Mouse (Mus musculus) CH12.LX (cell line): Measurements from ENCODE around the gene P3h2.

Source experiments
- CTCF ChIP-seq, 2 experiments: IDR thresholded peaks in 1 of 2; conservative IDR thresholded peaks in 1 of 2; 2 replicates each; pipeline ENCODE4 v1.5.1; 2011 to 2012; ENCODE audit warnings: low read depth in 2 of 2, low read length in 2 of 2, improper control_type of control experiment in 1 of 2, inconsistent platforms in 1 of 2, mild to moderate bottlenecking in 1 of 2, moderate library complexity in 1 of 2
- E2F4 ChIP-seq: IDR thresholded peaks from 2 replicates; pipeline ENCODE4 v1.6.1; 2011; ENCODE audit warnings: low read depth, low read length, improper control_type of control experiment; ENCODE audit not compliant: insufficient replicate concordance
- EP300 ChIP-seq: IDR thresholded peaks from 2 replicates; pipeline ENCODE4 v1.6.1; 2011; ENCODE audit warnings: low read length, improper control_type of control experiment
- MEF2A ChIP-seq: IDR thresholded peaks from 2 replicates; pipeline ENCODE4 v1.6.1; 2014; ENCODE audit warnings: low read depth, mild to moderate bottlenecking, inconsistent platforms, low read length, improper control_type of control experiment, borderline replicate concordance
- POLR2A ChIP-seq: IDR thresholded peaks from 2 replicates; pipeline ENCODE4 v1.6.1; 2011; ENCODE audit warnings: low read depth, mild to moderate bottlenecking, improper control_type of control experiment, low read length
- UBTF ChIP-seq: IDR thresholded peaks from 2 replicates; pipeline ENCODE4 v1.6.1; 2012; ENCODE audit warnings: low read depth, mild to moderate bottlenecking, inconsistent platforms, low read length, improper control_type of control experiment, moderate library complexity
- ZKSCAN1 ChIP-seq: IDR thresholded peaks from 2 replicates; pipeline ENCODE4 v1.6.1; 2012; ENCODE audit warnings: low read depth, inconsistent platforms, low read length, improper control_type of control experiment, borderline replicate concordance

DNA sequence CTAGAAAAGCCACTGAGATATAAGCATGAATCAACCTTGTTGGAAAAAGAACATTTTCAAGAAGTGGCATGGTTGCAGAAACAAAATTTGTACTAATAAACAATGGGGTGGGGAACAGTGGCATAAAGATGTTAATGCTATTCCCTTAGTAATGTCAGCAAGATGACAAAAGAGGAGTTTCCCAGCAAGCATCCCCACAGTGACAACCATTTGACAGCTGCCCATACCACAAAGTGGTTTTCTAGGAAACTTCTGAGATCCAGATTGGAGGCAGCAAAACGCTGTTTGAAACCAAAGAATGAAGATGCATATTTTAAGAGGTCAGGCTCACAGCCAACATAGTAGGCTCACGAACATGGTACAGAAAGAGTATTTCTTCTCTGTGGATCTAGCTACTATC lies 46.7 kb upstream of the P3h2 start:
- TF ChIP-seq ZKSCAN1 (no peak), POLR2A (no peak), CTCF (conservative IDR thresholded peaks at IDR 0.05 in 1 of 2, IDR thresholded peaks at IDR 0.05 in 1 of 2; ENCODE audit: low read depth in 2 of 2, low read length in 2 of 2) (no peak), UBTF (no peak), E2F4 (no peak), MEF2A (no peak), EP300 (no peak)
